Mouse (Mus musculus): ENCODE data around the gene B230219D22Rik. TPM values are rescaled to one million over a fixed set of nuclear protein-coding genes. Genes with fewer than 3 reads are reported as not detected.

The B230219D22Rik gene
- polyA plus RNA-seq, 1 experiment from 2014 or later = 42.2 TPM

DNA sequence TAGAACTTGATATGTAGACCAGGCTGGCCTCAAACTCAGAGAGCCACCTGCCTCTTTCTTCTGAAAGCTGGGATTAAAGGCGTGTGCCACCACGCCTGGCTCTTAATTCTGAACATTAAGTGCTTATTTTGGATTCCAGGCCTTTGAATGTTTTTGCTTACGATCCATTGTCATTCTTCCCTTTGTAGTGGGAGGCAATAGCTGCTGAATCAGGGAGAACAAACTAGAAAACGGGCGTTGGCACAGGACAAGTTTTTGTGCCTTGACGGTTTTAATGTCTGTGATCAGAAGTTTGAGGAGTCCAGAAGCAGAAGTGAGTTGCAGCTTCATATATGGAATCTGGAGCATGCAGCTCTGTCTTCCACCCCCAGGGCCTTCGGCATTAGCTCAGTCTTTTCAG lies 37.8 kb downstream of the B230219D22Rik start:
- H3K9me3 ChIP-seq = no peaks in the 10 kb centered on the region
- DNase-seq (ENCODE audit: low spot score) = no peak

DNA sequence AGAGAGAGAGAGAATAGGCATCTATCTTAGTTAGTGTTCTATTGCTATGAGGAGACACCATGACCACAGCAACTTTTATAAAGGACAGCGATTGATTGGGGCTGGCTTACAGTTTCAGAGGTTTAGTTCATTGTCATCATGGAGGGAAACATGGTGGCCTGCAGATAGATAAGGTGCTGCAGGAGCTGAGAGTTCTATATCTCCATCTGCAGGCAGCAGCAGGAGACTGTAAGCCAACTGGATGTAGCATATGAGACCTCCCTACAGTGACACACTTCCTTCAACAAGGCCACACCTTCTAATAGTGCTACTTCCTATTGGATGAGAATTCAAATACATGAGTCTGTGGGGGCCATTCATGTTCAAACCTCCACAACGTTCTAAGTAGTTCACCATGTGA lies 39.2 kb downstream of the B230219D22Rik start:
- 84% methylated on average over 2 of the region's 2 CpGs for WGBS
- H3K9me3 ChIP-seq = no peaks in the 10 kb centered on the region
- no peak overlapping the region for H3K4me3 ChIP-seq
- DNase-seq (ENCODE audit: low spot score) = no peak
- H3K36me3 ChIP-seq = no peaks in the 10 kb centered on the region
- no peak overlapping the region for H3K27ac ChIP-seq
- H3K4me1 ChIP-seq (replicated peaks) = peaks cover 3% of the 10 kb centered on the region; the same call in 1 of the 2 replicates
- no peaks in the 10 kb centered on the region for H3K27me3 ChIP-seq (ENCODE audit: insufficient read depth, poor library complexity, severe bottlenecking)

More for the DNA sequence above, 37.8 kb downstream of the B230219D22Rik start:
- H3K27me3 ChIP-seq (ENCODE audit: insufficient read depth, poor library complexity, severe bottlenecking) = no peaks in the 10 kb centered on the region
- peaks cover 5% of the 10 kb centered on the region; the same call in 1 of the 2 replicates for H3K4me1 ChIP-seq (replicated peaks)
- H3K27ac ChIP-seq = no peak overlapping the region
- no peak overlapping the region for H3K4me3 ChIP-seq
- WGBS = 89% methylated on average over 7 of the region's 7 CpGs
- H3K36me3 ChIP-seq = peaks cover 8% of the 10 kb centered on the region; the same call in 1 of the 2 replicates

DNA sequence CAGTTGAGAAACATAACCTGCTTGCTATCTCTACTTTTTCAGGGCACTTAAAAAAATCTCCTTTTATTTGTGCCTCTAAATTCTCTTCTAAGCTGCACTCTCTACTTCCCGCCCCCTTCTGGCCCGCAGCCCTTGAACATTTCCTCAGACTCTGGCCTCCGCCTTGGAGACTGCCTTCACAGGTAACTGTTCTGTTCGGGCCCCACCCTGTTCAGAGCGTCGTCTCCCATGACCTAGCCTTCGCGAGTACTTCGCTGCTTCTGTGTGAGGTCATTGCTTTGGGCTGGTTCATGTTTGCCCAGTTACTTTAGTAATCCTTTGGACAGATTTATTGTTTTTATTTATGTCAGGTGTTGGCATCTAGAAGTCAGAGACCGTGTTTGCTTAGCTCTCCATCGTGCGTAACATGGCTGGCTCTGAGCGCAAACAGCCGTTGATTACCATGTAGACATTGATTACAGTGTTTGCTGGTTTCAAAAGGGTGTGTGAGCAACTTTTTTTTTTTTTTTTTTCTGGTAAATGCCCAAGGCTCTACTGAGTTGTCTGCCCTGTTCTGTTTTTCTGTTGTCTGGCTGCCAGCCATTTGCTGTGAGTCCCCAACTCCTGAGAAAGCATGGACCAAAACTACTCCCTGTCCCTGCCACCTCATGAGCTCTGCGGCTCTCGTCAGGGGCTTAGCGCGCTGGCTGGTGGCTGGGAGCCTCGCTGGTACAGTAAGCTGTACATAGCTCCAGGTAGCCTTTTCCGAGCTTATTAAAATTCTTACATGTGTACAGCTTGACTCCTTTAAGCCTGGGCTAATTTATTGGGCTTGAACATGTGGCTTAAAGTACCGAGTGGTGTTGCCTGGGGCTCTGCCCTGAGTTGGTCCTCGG lies 40.9 kb downstream of the B230219D22Rik start:
- WGBS = 92% methylated on average over 22 of the region's 22 CpGs
- H3K4me3 ChIP-seq = no peak overlapping the region
- no peaks in the 10 kb centered on the region for H3K36me3 ChIP-seq
- no peak overlapping the region for H3K27ac ChIP-seq
- H3K4me1 ChIP-seq (replicated peaks) = no peaks in the 10 kb centered on the region
- H3K27me3 ChIP-seq (ENCODE audit: insufficient read depth, poor library complexity, severe bottlenecking) = no peaks in the 10 kb centered on the region
- no peak for DNase-seq (ENCODE audit: low spot score)
- no peaks in the 10 kb centered on the region for H3K9me3 ChIP-seq

DNA sequence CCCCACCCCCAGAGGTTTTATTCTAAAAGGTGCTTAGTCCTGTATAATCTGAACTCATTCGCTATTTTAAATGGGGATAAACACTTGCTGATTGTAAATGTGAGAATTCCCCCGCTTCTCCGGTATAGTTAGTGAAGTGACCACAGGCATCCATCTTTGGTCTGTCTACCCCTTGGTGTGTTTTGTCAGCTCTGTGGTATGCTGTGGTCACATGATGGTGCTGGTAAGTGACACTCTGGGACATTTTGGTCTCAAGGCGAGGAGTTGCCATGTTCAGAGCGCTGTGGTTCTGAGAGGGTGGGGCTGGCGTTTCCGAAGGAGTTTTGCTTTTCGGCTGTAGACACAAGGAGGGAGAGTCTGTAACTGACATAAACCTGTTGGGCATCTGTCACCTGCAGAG lies 45.0 kb downstream of the B230219D22Rik start:
- Histone ChIP-seq H3K4me3 (no peak overlapping the region), H3K9me3 (no peaks in the 10 kb centered on the region), H3K27me3 (ENCODE audit: insufficient read depth, poor library complexity, severe bottlenecking) (no peaks in the 10 kb centered on the region), H3K4me1 (replicated peaks) (0 out of 2 replicates have a peak, but pooled peaks cover 3% of the 10 kb centered on the region), H3K27ac (no peak overlapping the region), H3K36me3 (no peaks in the 10 kb centered on the region)
- WGBS = 92% methylated on average over 8 of the region's 8 CpGs
- DNase-seq (ENCODE audit: low spot score) = no peak

DNA sequence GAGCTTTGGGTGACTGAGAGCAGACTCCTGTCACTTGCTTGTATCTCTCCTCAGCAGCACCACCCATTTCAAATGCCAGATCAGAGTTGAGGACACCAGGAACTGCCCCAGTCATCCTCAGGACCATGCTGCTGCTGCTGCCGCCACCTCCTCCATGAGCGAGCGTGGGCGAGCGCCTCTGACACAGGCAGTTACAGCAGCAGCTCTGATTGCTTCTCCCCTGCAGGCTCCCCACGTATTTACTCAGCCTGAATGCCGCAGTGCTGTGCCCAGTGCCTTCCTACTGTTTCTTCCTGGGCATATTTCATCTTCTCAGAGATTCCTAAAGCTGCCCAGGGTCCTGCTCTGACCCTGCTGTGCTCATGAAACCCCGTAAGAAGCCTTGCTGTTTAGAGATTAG lies 49.4 kb downstream of the B230219D22Rik start:
- Histone ChIP-seq H3K27ac (no peak overlapping the region), H3K4me1 (replicated peaks) (0 out of 2 replicates have a peak, but pooled peaks cover 3% of the 10 kb centered on the region), H3K36me3 (no peaks in the 10 kb centered on the region), H3K4me3 (no peak overlapping the region), H3K9me3 (0 out of 2 replicates have a peak, but pooled peaks cover 3% of the 10 kb centered on the region), H3K27me3 (ENCODE audit: insufficient read depth, poor library complexity, severe bottlenecking) (no peaks in the 10 kb centered on the region)
- WGBS = 67% methylated on average over 8 of the region's 8 CpGs
- DNase-seq (ENCODE audit: low spot score) = no peak

Other genes starting within 250 kb of the B230219D22Rik start
- 51.5 and 52.3 TPM in 2 replicates for gene Grk6, start 248.1 kb upstream of the B230219D22Rik start, polyA plus RNA-seq (2016; fragmentation: Nextera tagmentation; extraction: Ambion mirVana)
- gene Prr7, start 228.9 kb upstream of the B230219D22Rik start, polyA plus RNA-seq (2016; fragmentation: Nextera tagmentation; extraction: Ambion mirVana) = 0.69 and 1.0 TPM in 2 replicates
- gene Dbn1, start 205.0 kb upstream of the B230219D22Rik start, polyA plus RNA-seq (2016; fragmentation: Nextera tagmentation; extraction: Ambion mirVana) = 420 and 518 TPM in 2 replicates
- gene Pdlim7, start 179.4 kb upstream of the B230219D22Rik start, polyA plus RNA-seq (2016; fragmentation: Nextera tagmentation; extraction: Ambion mirVana) = 194 and 221 TPM in 2 replicates
- 3.5 and 3.9 TPM in 2 replicates for gene Dok3, start 163.8 kb upstream of the B230219D22Rik start, polyA plus RNA-seq (2016; fragmentation: Nextera tagmentation; extraction: Ambion mirVana)
- gene Ddx41, start 156.5 kb upstream of the B230219D22Rik start, polyA plus RNA-seq (2016; fragmentation: Nextera tagmentation; extraction: Ambion mirVana) = 85.2 and 88.2 TPM in 2 replicates
- 63.7 and 64.3 TPM in 2 replicates for gene Fam193b, start 122.0 kb upstream of the B230219D22Rik start, polyA plus RNA-seq (2016; fragmentation: Nextera tagmentation; extraction: Ambion mirVana)
- gene Tmed9, start 119.4 kb upstream of the B230219D22Rik start, polyA plus RNA-seq (2016; fragmentation: Nextera tagmentation; extraction: Ambion mirVana) = 102 and 112 TPM in 2 replicates
- gene B4galt7, start 93.2 kb upstream of the B230219D22Rik start, polyA plus RNA-seq (2016; fragmentation: Nextera tagmentation; extraction: Ambion mirVana) = 32.2 and 39.9 TPM in 2 replicates
- gene Caml, start 70.1 kb upstream of the B230219D22Rik start, polyA plus RNA-seq (2016; fragmentation: Nextera tagmentation; extraction: Ambion mirVana) = 55.0 and 60.9 TPM in 2 replicates
- 27.1 and 38.2 TPM in 2 replicates for gene Ddx46, start 58.1 kb upstream of the B230219D22Rik start, polyA plus RNA-seq (2016; fragmentation: Nextera tagmentation; extraction: Ambion mirVana)
- gene Txndc15, start 21.5 kb downstream of the B230219D22Rik start, polyA plus RNA-seq (2016; fragmentation: Nextera tagmentation; extraction: Ambion mirVana) = 75.1 and 84.9 TPM in 2 replicates
- 30.4 and 34.3 TPM in 2 replicates for gene Pcbd2, start 34.2 kb downstream of the B230219D22Rik start, polyA plus RNA-seq (2016; fragmentation: Nextera tagmentation; extraction: Ambion mirVana)
- not detected in 2 replicates for gene Catsper3, start 91.4 kb downstream of the B230219D22Rik start, polyA plus RNA-seq (2016; fragmentation: Nextera tagmentation; extraction: Ambion mirVana)
- gene Pitx1, start 143.1 kb downstream of the B230219D22Rik start, polyA plus RNA-seq (2016; fragmentation: Nextera tagmentation; extraction: Ambion mirVana) = 0.47 and 0.80 TPM in 2 replicates